Mouse (Mus musculus) kidney, postnatal 10 days (tissue): ENCODE data around the gene Faap20.

Experiments
- DNase-seq: peaks from one replicate; pipeline ENCODE4 v3.0.0; 2021; ENCODE audit warnings: mixed read lengths

Faap20 gene

DNA sequence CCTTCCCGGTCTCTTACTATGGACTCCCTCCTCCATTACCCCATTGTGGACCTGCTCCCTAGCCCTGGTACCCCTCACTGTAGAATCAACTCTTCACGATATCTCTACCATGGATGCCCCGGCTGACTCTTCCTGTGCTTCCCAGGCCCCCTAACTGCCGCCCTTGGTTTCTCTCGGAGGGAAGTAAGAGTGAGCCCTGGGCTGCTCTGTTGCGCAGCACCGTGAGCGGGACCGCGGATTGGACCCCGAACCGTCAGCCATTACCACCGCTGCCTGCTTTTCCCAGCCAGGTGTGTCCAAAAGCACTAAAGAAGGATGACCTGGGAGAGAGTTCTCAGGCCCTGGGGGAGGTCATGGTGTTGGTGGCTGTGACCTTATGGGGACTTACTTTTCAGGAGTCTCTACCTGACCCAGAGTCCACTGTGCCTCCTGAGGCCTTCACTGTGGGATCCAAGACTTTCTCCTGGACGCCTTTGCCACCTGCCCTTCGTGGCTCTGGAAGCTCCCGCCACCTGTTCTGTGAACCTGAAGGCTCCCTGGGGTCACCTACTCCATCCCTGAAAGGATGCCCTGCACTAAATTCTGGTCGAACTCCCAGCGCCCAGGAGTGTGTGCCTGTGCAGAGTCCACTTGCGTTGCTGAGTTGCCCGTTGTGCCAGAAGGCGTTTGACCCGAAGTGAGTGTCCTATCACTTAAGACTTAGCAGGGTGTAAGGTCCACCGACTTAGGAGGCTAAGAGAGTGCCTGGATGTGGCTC is 937 bp downstream of the Faap20 start:
- DNase-seq: peak; percentile 48

DNA sequence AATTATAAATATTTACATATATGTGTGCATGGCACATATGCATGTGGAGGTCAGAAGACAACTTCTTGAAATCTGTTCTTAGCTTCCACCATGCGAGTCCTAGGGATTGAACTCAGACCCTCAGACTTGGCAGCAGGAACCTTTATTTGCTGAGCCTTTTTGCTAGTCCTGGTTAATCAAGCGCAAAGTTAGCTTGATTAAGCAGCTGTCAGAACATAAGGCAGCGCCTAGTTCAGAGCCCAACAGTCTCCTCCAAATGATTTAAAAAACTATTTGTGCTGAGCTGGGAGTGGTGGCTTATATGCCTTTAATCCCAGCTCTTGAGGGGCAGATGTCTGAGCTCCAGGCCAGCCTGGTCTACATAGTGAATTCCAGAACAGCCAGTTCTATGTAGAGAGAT is 1.5 kb downstream of the Faap20 start:
- DNase-seq: no peak

DNA sequence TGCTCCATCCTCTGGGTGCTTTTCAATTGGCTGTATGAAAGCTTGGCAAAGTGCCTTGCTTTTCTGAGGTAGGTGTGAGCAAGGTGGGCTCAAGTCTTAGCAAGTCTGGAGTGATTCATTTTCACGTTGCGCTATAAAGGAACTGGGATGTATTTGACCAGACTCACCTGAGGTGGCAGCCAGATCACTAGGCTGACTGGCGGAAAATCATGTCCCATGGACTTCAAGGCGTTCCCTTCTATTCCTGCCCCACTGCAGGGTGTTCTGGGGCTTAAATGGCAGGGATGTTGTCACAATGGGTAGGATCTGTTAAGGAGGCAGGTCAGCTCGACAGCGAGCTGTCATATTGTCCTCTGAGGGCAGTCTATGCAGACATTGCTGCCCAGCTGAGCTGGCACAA is 2.7 kb downstream of the Faap20 start:
- no peak for DNase-seq

DNA sequence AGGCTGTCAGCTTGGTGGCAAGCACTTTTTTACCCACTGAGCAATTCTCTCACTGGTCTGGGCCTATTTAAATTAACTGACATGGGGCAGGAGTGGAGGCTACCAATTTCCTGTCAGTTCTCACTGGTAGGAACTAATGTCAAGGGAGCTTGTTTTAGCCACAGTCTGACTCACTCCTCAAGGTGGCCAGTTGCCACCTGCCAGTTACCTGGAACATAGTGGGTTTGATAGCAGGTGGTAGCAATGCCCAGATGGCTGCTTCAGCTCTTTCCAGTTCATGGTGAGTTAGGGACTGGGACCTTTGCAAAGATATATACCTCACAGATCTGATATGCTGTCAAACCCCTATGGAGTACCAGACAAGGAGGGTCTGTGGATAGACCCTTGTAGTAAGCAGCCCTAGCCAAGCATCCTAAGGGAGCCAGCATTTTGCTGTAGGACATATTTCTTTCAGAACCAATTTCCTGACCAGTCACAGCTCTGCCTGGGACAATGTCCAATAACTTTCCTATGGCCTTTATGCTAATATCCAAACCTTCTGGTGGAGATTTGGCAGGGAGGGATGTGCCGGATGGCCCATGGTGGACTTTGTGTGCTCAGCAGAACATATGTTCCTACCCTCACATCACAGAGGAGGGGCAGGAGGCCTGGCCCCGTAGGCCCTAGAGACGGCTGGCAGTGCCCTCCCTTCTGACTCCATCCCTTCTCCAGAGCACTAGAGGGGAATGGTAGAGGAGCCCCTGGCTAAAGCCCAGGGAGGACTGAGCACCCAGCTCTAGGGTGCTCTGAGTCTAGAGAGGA is 15.1 kb downstream of the Faap20 start:
- DNase-seq: no peak

DNA sequence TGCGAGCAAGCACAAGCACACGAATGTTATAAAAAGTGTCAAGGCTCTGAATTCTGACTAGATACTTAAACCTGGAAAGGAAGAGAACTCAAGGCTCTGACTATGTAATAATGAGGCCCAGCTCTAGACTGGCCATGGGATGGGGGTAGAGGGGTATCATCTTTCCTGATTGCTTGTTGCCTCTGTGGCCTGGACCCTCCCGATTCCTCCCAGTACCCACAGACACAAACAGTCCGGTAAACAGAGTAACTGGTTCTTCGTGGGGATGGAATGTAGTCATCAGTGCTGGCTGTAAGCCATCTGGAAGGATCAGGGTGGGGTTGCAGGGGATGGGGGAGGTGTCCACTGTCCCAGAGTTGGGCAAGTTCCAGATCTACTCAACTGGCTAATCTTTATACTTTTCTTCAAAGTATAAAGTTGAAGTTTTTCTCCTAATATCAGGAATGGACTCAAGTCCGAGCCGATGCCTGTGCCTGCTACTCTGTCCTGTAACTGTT is 17.5 kb downstream of the Faap20 start:
- DNase-seq: peak; percentile 47

DNA sequence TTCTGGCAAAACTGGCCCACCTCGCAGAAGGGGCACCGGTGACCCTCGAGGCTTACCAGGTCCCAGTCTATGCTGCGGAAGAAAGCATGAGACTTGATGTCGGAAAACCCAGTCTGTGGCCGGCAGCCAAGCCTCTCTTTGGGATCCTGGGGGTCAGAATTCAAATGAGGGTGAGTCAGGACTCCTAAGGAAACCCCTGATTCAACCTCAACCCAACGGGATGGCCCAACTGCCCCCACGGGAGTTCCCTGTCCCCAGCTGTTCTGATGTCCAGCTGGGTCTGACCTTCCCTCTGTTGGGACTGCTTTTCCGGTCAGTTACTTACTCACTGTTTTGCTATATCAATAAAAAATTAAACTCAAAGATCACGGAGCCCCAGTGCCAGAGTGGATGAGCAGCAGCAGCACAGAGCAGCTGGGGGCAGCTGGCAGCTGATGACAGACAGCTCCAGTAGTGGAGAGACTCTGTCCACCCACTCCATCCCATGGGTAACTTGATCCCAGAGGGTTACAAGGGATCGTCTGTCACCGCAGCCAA is 18.1 kb downstream of the Faap20 start:
- peak; percentile 73 for DNase-seq

DNA sequence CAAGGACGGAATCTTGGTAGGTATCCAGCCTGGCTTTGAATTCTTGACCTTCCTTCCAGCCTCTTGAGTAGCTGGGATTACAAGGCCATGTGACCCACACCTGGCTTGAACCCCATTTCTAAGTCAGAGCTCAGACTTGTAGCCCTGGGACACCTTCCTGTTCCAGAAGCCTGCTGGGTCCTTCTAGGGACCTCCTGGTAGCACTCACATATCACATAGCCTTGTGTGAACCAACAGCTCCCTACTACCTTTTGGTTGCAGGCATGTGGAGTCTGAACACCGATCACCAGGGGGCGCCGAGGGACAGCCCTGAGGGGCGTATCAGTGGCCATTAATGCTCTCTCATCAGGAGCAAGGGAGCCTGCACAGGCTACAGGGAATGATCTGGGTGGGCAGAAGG is 18.8 kb downstream of the Faap20 start:
- DNase-seq: peak; percentile 89

DNA sequence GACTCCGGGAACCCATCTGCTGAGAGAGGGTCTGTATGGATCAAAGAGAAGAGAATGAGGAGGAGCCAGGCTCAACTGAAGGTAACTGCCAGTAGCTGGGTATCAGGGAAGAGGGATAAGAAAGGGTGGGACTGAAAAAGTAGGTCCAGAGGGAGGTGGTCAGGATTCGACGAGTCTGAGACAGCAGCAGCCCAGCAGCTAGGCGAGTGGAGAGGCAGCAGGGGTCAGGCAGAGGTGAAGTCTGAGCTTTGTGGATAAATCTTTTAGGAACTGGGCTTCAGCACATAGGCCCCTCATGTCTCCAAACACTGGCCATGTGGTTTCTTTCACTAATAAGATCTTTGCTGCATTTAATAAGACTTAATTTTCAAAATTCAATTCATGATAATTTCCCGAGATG is 24.8 kb downstream of the Faap20 start:
- no peak for DNase-seq

DNA sequence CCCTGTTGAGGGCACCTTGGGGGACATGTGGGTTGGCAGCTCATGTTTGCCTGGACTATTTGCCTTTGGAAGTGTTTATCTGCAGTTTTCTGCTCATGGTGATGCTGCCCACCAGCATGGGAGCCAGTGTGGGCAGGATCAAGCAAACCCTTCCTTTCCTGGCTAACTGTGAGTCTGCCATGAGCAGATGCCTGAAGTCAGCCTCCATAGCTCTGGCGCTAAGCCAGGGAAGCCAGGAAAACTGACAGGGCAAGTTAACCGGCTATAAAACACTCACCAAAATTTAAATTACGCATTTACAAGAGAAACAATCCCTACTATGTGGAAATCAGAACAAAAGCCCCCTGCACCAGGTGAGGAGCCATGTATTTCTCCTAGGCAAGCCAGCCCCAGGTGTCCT is 25.2 kb downstream of the Faap20 start:
- DNase-seq: no peak

DNA sequence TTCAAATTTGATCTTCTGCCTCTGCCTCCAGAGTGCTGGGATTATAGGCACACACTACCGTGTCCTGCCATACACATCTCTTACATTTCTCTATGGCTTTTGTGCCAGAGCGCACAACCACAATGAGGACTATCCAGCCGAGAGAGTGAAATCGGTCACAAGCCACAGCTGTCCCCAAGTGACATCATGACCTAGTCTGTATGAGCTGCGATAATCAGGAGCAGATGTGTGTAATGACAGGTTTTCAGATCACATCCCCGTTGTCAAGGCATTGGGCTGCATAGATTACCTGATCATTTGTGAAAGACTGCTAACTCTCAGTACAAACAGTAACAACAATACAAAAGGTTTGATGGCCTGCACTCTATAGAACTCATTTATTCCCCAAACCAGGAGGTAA is 28.4 kb downstream of the Faap20 start:
- DNase-seq: no peak

DNA sequence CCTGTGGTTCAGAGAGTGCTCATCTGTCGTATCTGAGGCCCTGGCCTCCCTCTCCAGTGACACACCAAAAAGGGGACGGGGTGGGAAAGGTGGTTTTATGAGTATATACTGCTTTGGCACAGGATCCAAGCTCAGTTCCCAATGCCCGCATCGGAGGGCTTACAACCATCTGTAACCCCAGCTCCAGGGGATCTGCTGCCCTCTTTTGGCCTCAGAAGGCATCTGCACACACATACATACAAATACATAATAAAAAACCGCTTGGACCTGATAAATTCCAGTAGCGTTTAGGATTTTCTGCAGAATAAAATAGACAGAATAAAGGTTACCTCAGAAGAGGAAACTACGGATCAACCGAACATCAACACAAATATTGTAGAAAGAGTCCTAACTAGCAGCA is 29.5 kb downstream of the Faap20 start:
- DNase-seq: no peak

DNA sequence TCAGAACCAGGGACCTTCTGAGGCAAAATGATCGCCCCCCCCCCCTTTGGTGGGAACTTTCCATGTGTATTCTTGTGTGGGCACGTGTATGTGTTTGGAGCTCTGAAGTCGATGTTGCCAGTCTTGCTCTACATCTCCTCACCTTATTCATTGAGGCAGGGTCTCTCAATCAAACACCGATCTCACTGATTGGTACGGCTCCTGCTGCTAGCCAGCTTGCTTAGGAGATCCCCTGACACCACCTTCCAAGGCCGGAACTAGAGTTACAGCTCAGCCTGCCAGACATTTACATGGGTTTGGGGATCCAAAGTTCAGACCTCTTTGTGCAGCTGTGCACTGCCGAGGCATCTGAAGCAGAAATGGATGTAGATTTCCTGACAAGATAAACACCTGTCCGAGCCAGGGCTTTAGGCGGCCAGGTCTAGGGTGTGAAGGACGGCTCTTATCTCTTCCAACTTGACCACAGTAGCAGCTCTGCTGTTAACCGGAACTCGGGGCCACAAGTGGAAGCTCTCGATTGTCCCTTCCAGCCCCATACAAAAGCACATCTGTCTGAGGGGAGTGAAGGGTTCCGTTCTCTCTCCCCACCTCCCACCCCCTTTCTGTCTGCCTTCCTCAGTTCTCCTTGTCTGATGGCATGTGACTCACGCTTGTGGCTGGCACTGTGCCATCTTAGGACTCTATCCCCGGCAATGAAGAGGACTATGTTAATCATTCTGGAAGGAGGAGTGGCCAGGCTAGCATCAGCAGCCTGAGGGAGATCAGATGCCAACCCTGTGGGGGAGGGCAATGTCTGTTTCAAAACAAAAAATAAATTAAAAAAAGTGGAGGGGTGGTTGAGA is 30.5 kb downstream of the Faap20 start:
- peak; percentile 64 for DNase-seq

DNA sequence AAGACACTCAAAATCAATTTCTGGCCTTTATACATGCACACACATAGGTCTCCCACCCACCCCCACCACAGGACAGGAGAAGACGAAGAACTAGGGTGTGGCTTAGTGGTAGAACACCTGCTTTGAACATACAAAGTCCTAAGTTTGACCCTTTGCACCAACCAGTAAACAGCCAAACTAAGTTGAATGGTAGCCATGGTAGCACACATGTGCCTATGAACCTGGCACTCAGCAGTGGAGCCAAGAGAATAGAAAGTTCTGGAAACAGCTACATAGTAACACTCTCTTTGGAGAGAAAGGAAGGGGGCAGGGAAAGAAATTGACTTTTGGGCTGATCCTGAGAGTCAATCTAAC is 31.1 kb downstream of the Faap20 start:
- no peak for DNase-seq

DNA sequence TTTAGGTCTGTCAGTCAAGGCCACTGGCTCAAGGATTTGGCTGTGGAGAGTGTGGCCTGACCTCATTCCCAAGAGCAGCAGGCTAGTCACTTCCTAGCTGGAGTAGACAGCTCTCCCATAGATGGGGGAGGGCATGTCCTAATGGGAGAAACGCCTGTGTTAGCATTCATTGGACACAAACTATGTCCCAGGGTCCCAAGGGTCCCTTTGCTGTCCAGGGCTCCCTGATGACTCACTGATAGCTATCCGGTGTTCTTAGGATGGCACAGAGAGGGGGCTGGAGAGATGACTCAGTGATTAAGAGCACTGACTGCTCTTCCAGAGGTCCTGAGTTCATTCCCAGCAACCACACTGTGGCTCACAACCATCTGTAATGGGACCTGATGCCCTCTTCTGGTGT is 31.6 kb downstream of the Faap20 start:
- no peak for DNase-seq

DNA sequence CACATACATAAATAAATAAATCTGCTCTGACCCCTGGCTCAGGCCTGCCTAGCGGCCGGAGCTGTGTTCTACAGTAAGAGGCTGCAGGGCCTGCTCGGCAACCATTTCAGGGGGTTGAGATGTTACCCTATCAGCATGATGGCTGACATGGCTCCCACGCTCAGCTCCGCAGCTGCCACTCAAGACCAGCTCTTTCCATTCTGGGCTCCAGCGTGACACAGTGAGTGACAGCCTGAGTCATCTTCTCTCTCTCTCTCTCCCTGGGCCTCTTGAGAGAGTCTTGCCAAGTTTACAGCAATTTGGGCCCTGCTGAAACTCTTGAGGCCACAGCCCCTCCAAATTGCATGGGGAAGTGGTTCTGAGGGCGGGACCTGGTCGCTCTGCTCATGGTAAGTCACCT is 32.0 kb downstream of the Faap20 start:
- no peak for DNase-seq

DNA sequence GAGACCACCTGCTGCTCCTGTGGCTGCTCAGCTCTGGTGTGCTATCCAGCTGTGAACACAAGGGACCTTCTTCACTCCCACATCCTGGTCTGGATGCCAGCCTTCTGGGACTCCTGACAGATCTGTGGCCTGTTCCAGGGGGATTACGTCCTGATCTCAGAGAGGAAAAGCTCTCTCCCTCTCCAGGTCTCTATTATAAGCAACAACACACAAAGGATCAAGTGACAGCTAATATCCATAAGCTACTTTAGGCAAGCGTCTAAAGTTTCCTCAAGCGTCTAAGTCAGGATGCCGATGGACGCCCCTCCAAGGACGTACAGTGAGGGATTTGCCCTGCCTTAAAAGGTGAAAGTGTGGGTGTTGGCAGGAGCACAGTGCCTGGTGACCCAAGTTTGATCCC is 32.6 kb downstream of the Faap20 start:
- DNase-seq: no peak

DNA sequence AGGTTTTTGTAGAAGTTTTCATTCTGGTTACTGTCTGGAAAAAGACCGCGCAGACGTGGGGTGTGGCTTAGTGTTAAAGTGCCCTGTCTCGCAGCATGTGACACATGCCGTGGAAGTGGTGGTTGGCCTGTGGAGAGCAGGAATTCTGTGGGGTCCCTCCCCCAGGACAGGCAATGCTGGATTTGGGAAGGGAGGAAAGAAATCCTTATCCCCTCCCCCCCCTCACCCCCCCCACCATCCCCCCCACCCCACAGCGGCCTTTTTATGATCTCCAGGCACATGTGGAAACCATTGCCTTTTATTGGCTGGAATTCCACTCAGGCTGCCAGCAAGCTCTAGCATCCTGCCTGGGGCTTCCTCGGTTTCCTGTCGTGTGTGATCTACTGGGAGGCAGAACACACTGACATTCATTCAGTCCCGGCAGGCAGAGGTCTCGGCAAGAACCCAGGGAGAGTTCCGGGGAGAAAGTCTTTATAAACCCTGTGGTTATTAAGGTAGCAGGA is 33.5 kb downstream of the Faap20 start:
- peak; percentile 72 for DNase-seq

DNA sequence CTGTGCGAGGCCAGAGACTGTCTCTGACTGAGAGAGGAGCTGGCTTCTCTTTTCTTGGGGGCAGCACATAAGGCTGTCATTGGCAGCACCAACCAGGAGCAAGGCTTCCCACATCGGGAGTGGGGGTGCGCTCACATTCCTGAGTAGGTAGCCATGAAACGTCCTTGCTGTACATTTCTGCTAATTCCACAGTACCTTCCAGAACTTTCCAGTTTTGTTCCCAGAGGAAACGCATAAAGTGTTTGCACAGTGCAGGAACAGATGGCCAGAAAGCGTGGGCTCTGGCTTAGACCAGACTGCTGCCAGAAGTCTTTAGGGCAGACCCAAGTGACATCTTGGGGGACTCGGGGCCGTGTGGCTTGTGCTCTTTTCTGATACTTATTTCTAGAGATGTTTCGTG is 34.0 kb downstream of the Faap20 start:
- DNase-seq: peak; percentile 37

DNA sequence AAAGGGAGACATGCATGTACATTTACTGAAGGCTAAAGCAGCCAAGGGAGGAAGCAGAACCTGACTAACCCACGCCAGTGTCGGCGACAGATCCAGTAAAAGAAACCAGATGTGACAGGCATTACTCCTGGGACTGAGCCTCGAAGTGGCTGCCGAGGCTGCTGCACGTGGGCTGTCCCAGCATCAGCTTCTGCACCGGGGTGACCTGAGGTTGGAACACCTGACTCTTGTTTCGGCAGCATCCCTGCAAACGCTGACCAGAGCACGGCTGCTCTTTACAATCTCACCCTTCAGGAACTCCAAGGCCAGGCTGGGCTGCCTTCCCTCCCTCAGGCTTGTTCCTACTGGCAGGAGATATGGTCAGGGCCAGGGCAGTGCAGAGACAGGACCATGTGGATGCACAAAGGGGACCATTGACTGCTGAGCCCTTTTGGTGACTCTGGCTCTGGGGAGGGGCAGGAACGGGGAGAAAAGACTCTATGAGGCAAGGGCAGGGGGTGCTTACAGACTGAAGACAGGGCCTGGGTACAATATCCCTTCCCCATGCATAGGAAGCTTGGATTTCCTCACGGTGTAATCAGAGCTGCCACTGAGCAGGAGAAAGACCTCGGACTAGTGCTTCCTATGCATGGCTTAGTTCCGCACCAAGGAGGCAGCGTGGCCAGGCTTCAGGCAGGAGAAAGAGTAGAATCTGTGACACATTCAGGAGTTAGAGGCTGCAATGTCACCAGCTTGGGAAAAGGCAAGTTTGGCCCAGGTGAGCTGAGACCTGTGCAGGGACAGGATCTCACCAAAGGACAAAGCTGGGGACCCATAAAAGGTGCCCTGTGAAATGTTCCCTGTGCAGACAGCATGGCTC is 35.1 kb downstream of the Faap20 start:
- DNase-seq: no peak

DNA sequence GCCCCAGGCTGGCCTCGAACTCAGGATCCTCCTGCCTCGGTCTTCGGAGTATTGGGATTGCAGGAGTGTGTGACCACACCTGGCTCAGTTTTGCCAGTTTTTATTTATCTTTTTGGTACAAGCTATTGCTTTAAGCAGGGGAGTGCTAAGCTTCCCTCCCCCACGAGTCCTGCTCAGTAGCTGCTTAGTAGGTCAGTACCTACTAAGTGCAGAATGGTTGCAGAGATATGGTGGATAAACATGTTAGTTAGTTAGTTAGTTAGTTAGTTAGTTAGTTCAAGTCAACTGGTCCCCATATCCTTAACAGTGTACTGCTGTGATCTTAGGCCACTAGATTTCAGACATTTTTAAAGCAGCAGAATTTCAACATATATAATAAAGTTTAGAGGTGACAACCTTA is 36.5 kb downstream of the Faap20 start:
- no peak for DNase-seq

DNA sequence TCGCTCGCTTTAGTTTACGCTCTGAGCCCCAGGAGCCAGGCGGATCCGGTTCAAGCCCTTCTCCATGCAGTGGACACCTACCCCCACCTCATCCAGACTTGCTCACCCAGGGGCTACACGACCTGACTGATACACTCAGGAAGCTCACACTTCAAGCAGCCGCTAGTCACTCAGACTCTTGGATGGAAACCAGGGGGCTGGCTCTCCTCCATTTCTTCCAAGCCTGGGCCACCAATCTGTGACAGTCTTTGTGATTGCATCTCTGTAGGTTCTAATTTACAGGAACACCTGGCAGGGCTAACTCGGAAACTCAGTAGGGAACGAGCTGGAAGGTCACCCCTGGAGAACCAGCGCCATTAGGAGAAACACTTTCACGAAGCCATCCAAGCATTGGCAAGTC is 38.1 kb downstream of the Faap20 start:
- DNase-seq: no peak

DNA sequence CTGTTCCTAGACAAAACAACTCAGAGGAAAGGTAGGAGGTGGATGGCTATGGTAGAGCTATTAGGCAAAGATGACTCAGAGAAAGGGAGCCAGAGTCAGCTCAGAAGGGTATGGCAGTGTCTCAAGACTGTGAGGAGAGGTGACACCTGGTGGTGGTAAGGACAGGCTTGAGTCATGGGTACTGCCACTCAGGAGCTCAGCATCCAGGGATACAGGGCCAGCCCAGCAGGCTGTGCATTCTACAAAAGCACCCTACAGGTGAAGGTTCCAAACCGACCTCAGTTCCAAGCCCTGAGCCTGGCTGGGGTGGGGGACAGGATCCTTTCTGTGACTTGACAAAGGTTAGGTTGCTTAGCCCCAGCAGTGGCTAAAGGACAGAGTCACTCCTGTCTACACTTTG is 39.0 kb downstream of the Faap20 start:
- DNase-seq: no peak
